Mouse (Mus musculus) megakaryocyte-erythroid progenitor cell, adult 5-6 weeks (primary cell): ENCODE data around the gene Zbtb37. TPM values are rescaled to one million over a fixed set of nuclear protein-coding genes. Genes with fewer than 3 reads are reported as not detected.

Experiments used
- ATAC-seq: replicated peaks from 2 replicates; pipeline ENCODE4 v1.8.0; 2016; ENCODE audit warnings: mild to moderate bottlenecking, inconsistent platforms; ENCODE audit not compliant: severe bottlenecking, poor library complexity, low FRiP score, low TSS enrichment
- total RNA-seq, 2 experiments: library from RNA; stranded (forward) in 1 of 2; stranded (reverse) in 1 of 2; fragments of 200-1000, 215-1000 nt in 1 of 2; fragments of >200 nt in 1 of 2; fragmentation: Nextera tagmentation in 1 of 2; gene quantifications; 2 replicates each; pipeline ENCODE4 v1.2.3; 2014 to 2017

The Zbtb37 gene
- total RNA-seq, 2 experiments from 2014 or later, result 5.4 to 7.5 TPM

- ATAC-seq, result no peak
These were observed 51.8 kb downstream of the Zbtb37 start for GRCm38 (mm10) chr1:160982887-160983286.

GRCm38 (mm10) chr1:160981337-160981736 is 53.3 kb downstream of the Zbtb37 start:
- ATAC-seq, result no peak

GRCm38 (mm10) chr1:160980537-160981234 is 54.0 kb downstream of the Zbtb37 start:
- no peak for ATAC-seq

- ATAC-seq, result peak; percentile 48; the same call in 1 of the 2 replicates
These were observed 54.6 kb downstream of the Zbtb37 start for GRCm38 (mm10) chr1:160980021-160980420.

GRCm38 (mm10) chr1:160978071-160978735 is 56.4 kb downstream of the Zbtb37 start, which contains the start of gene Serpinc1:
TSS of gene Serpinc1 (plus strand) at chr1:160978585.
- ATAC-seq, result no peak

GRCm38 (mm10) chr1:160968643-160969042 is 66.0 kb downstream of the Zbtb37 start:
- no peak for ATAC-seq

GRCm38 (mm10) chr1:160967268-160967667 is 67.4 kb downstream of the Zbtb37 start:
- ATAC-seq, result no peak

- peak; percentile 98 for ATAC-seq
These were observed 71.5 kb downstream of the Zbtb37 start for GRCm38 (mm10) chr1:160963199-160963598.

Other genes with a start within 250 kb of the Zbtb37 start
- 124 and 164 TPM in 2 replicates for gene Rabgap1l, start 241.6 kb downstream of the Zbtb37 start, total RNA-seq (2014; fragmentation: Nextera tagmentation)
- gene Rabgap1l, start 241.6 kb downstream of the Zbtb37 start, total RNA-seq (2017), result 256 and 334 TPM in 2 replicates
- gene Rc3h1, start 128.4 kb downstream of the Zbtb37 start, total RNA-seq (2014; fragmentation: Nextera tagmentation), result 31.5 and 34.3 TPM in 2 replicates
- gene Rc3h1, start 128.4 kb downstream of the Zbtb37 start, total RNA-seq (2017), result 18.6 and 28.3 TPM in 2 replicates
- gene Serpinc1, start 56.3 kb downstream of the Zbtb37 start, total RNA-seq (2014; fragmentation: Nextera tagmentation), result 0.35 and 0.42 TPM in 2 replicates
- 1.1 TPM in 1 of 2 replicates, not detected in the other for gene Serpinc1, start 56.3 kb downstream of the Zbtb37 start, total RNA-seq (2017)
- 35.8 and 58.5 TPM in 2 replicates for gene Dars2, start 35.8 kb upstream of the Zbtb37 start, total RNA-seq (2014; fragmentation: Nextera tagmentation)
- 36.9 and 52.1 TPM in 2 replicates for gene Dars2, start 35.8 kb upstream of the Zbtb37 start, total RNA-seq (2017)
- gene Cenpl, start 35.9 kb upstream of the Zbtb37 start, total RNA-seq (2014; fragmentation: Nextera tagmentation), result 25.2 and 28.3 TPM in 2 replicates
- gene Cenpl, start 35.9 kb upstream of the Zbtb37 start, total RNA-seq (2017), result 5.9 and 10.2 TPM in 2 replicates
- 28.8 and 31.6 TPM in 2 replicates for gene Klhl20, start 96.7 kb upstream of the Zbtb37 start, total RNA-seq (2014; fragmentation: Nextera tagmentation)
- gene Klhl20, start 96.7 kb upstream of the Zbtb37 start, total RNA-seq (2017), result 12.5 and 21.5 TPM in 2 replicates
- not detected in 2 replicates for gene Ankrd45, start 107.8 kb upstream of the Zbtb37 start, total RNA-seq (2014; fragmentation: Nextera tagmentation)
- not detected in 2 replicates for gene Ankrd45, start 107.8 kb upstream of the Zbtb37 start, total RNA-seq (2017)
- gene Tex50, start 124.5 kb upstream of the Zbtb37 start, total RNA-seq (2014; fragmentation: Nextera tagmentation), result not detected in 2 replicates
- not detected in 2 replicates for gene Tex50, start 124.5 kb upstream of the Zbtb37 start, total RNA-seq (2017)
- 378 and 558 TPM in 2 replicates for gene Prdx6, start 216.4 kb upstream of the Zbtb37 start, total RNA-seq (2014; fragmentation: Nextera tagmentation)
- 583 and 708 TPM in 2 replicates for gene Prdx6, start 216.4 kb upstream of the Zbtb37 start, total RNA-seq (2017)